Mouse (Mus musculus) brain, embryonic 14.5 days (tissue): ENCODE data around the gene Foxc2. TPM values are rescaled to one million over a fixed set of nuclear protein-coding genes. Genes with fewer than 3 reads are reported as not detected.

Source experiments
- DNase-seq: peaks from one replicate; pipeline ENCODE4 v3.0.0-alpha.2; 2011; ENCODE audit warnings: low read depth
- CTCF ChIP-seq: fragments of 200-500 bp; IDR thresholded peaks from 2 replicates; pipeline ENCODE4 v1.5.1; 2012; ENCODE audit warnings: inconsistent platforms, mild to moderate bottlenecking, moderate library complexity, borderline replicate concordance; ENCODE audit not compliant: insufficient read depth, insufficient read length; ENCODE audit errors: extremely low read depth
- POLR2A ChIP-seq: fragments of 200-500 bp; IDR thresholded peaks from 2 replicates; pipeline ENCODE4 v1.6.1; 2012; ENCODE audit warnings: mild to moderate bottlenecking, inconsistent platforms, borderline replicate concordance; ENCODE audit not compliant: poor library complexity, insufficient read depth, insufficient read length, severe bottlenecking; ENCODE audit errors: extremely low read depth
- polyA plus RNA-seq: library from polyadenylated mRNA; depleted of rRNA; stranded (reverse); fragments of >200 nt; gene quantifications from 2 replicates; pipeline ENCODE4 v1.2.3, GENCODE M21; 2012; rRNA removed

Gene Foxc2
- 1.4 and 3.5 TPM in 2 replicates for polyA plus RNA-seq

DNA sequence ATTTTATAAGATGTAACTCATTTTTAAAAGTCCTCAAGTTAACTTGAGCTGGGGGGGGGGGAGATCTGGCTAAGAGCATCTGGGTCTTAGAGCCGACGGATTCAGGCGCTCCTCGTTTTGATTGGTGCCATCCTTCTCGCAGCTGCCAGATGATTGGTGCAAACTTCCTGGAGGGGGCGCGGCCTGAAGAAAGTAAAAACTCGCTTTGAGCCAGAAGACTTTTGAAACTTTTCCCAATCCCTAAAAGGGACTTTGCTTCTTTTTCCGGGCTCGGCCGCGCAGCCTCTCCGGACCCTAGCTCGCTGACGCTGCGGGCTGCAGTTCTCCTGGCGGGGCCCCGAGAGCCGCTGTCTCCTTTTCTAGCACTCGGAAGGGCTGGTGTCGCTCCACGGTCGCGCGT, at the start of gene Foxc2:
Foxc2 (plus strand) TSS at position 224 of the 400 bp plus-strand sequence.
- TF ChIP-seq CTCF (no peak), POLR2A (no peak)
- peak; percentile 94 for DNase-seq

DNA sequence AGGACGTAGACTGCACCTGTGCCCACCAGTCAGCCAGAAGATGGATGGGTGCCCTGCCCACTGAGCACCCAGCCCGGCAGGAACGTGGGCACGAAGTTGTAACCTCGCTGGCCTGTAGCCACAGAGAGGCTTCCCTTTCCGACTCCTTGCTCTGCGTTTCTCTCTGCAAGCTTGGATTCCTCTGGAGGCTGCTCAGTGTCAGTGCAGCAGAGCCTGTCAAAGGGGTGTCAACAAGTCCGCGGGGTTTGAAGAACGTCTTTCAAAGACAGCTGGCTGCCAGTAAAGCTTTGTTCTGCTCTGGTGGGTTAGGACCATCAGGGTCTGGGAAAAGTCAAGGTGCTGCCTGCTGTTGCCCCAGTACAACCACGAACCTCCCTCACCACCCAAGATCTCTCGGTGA, 44.5 kb upstream of the Foxc2 start:
- peak; percentile 31; the same call in 1 of the 2 replicates for TF ChIP-seq CTCF
- TF ChIP-seq POLR2A: no peak
- no peak for DNase-seq

DNA sequence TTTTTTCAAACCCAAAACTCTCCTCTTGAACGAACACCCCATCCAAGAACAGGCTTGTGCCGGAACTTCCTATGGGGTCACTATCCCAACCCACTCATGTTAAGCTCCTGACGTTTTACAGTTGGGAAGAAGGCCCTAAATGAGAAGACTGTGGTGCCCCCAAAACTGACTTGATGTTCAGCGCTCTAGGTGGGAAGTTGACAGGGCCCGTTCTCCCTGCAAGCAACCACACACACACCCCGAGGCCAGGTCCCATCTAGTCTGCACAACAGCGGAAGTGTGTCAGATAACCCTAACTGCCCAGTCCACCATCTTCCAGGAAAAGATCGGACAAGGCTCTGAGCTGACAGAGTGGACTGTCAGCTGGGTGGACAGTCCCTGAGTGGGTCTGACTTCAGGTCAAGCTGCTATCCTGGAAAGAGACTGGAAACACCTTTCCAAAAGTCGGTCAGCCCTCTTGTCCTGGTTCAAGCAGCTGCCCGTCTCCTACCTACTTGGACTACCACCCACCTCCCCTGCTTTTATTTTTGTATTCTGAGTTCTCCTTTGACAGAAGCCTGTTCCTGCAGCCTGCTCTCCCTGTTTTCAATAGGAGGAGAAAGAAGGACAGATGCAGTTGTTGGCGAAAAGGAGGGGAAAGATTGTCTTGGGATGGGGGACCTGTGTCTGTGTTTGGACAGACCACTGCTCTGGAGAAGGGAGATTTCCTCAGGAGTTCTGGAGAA, 43.4 kb upstream of the Foxc2 start:
- DNase-seq: no peak
- no peak for TF ChIP-seq CTCF
- no peak for TF ChIP-seq POLR2A

DNA sequence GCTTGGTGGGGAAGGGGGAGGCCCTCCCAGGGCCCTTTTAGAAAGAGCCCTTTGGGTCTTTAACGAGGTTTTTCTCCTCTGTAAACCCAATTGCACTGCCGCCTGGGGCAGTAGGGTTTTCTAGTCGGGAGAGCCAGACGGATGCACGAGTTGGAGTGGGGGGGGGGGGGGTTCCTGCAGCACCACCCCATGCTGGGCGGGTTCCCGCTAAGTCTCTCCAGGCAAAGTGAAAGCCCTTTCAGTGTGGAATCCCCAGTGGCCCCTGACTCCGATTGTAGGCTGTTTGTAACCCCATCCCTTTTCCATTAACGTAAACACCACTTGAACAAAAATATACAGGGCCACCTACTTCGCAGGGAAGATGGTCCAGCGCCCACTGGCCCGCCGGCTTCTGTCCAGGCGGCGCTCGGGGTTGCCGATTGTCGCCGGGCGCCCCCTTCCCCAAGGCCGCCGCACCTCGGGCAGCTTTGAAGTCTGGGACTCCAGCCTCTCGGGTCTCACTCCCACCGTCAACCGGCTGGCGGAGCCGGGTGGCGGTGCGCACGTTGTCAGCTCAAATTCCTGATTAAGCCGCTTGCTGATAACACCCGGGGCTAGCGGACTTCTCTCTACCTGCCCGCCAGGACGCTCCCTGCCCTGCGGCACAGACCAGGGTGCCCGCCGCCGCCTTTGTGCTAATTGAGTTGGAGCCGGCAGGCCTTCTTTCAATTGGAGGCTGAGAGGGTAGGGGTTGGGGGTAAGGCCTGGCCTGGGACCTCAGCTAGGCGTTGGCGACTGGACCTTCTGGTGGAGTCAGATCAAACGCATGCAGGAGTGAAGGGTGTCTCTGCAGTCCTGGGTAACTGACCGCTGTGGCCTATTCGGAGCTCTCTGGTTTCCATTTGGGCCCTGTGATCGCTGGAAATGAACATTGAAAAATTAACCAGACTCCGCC, 42.5 kb upstream of the Foxc2 start:
- TF ChIP-seq POLR2A: no peak
- no peak for TF ChIP-seq CTCF
- no peak for DNase-seq

DNA sequence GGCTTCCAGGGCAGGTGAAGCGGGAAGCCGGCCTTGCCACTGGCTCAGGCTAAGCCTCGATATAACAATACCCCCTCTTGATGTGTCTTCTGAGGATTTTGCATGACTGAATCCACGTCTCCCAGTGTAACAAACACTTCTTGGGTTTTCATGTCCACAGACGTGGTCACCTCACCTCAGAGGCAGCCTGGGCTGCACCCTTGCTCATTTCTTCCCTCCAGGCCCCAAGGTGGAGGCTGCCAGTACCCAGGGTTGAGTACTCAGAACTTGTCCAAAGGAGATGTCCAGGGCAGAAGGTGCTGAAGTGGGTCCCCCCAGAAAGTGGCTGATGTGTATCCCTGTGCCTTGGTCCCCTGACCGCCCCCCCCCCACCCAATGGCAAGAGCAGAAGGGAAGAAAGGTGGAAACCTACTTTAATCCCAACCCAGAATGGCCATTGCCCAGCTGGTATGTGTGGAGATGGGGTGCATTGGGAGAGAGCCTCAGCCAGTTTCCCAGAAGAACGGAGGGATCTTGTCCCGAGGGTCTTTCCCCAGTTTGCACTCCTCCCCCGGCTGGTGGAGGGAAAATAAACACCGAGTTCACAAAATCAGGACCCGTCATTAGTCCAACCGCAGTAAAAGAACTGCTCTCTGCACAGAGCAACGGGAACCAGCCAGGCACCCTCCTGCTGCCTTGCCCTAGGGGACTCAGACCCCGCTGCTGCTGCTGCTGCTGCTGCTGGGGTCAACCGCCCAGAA, 41.7 kb upstream of the Foxc2 start:
- DNase-seq: no peak
- TF ChIP-seq POLR2A: no peak
- TF ChIP-seq CTCF: no peak

DNA sequence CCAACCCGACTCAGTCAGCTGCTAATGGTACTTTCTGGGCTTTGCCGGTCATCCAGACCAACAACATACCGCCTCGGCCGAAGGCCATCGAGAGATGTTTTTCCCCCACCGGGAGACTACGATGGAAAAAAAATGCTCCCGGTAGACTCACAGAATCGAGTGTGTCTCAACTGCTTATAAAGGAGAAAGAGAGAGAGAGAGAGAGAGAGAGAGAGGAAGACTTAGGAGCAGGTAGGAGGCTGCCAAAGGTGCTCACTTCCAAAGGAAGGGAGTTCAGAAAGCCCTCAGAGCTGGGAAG, 41.2 kb upstream of the Foxc2 start:
- DNase-seq: no peak
- TF ChIP-seq CTCF (no peak), POLR2A (no peak)

DNA sequence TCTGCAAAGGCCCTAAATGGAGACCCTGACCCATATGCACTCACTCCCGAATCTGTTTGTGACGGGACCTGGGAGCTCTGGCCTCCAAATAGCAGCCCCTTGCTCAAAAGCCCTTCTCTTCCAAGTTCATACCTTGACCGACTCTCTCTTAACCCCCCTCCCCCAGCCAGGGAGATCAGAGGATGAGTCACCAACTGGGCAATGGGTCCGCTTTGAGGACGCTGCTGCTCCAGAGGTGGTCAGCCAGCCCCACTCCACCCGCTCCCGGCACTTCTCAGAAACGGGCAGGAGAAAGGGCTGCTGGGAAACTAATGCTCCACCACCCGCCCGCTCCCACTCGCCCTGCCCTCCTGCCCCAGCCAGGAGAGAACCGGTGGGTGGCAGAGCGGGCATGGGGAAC, 40.0 kb upstream of the Foxc2 start:
- no peak for DNase-seq
- no peak for TF ChIP-seq CTCF
- TF ChIP-seq POLR2A: no peak

DNA sequence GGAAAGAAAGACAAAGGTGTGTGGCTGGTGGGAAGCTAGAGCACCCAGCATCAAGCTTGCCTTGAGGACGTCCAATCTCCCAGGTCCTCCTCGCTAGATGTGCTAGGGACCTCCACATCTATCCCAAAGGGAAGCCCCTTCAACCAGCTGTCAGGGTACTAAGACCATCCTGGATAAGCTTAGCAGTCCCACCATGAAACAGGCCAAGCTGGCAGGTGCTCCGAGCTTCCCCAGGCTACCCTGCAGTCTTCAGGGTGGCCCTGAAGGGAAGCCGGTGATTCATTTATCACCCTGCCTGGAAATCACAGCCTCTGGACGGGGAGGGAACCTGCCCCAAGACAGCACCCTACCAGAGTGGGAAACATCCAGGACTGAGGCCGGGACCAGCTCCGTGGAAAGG, 39.4 kb upstream of the Foxc2 start:
- no peak for TF ChIP-seq POLR2A
- no peak for TF ChIP-seq CTCF
- no peak for DNase-seq

DNA sequence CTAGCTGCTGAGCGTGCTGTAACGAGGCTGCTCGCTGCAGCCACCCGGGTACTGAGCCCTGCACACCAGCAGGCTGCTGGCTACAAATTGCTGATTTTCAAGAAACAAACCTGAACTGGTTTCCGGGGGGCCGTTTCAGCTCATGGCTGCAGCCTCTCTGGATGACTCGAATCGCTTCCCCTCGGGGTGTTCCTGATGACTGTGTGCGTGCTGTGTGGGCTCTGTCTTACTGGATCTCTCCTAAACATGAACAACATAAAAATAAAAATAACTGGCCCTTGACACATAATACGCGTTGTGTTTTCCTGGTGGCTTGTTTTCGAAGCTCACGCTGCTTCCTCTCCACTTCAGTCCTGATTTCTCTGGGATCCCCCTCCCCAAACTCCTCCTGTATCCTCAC, 37.2 kb upstream of the Foxc2 start:
- DNase-seq: no peak
- no peak for TF ChIP-seq CTCF
- TF ChIP-seq POLR2A: no peak

DNA sequence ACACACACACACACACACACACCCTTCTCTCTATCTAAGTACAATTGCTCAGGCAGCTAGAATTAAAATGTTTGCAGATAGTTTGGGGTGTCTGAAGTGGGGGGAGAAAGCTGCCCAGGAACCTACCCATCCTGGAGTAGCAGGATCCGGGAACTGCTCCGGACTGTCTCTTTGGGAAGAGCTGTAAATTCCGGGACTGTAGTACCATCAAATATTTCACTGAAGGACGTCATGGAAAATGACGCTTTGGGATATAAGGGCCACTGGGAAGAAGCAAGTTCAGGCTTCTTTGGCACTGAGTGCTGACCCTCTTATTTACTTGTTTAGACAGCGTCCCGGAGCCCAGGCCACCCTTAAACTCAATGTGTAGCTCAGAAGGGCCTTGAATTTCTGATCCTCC, 36.8 kb upstream of the Foxc2 start:
- TF ChIP-seq POLR2A (no peak), CTCF (no peak)
- no peak for DNase-seq

DNA sequence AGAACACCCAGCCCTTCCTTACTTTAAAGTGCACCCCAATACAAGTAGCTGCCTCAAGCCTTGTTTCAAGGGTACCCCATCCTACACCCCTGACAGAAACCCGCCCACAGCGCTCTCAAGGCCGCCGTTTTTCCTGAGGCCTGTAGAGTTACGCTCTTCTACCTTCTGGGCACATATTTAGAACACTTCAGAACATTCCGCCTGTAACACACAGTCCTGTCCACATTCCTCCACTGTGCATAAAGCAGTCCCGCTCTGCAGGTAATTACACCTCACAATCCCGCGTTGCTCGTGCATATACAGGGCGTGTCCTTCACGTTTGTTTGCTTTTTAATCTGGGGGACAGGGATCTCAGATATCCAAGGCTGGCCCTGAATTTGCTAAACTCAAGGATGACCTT, 36.0 kb upstream of the Foxc2 start:
- TF ChIP-seq POLR2A: no peak
- TF ChIP-seq CTCF: no peak
- DNase-seq: no peak

DNA sequence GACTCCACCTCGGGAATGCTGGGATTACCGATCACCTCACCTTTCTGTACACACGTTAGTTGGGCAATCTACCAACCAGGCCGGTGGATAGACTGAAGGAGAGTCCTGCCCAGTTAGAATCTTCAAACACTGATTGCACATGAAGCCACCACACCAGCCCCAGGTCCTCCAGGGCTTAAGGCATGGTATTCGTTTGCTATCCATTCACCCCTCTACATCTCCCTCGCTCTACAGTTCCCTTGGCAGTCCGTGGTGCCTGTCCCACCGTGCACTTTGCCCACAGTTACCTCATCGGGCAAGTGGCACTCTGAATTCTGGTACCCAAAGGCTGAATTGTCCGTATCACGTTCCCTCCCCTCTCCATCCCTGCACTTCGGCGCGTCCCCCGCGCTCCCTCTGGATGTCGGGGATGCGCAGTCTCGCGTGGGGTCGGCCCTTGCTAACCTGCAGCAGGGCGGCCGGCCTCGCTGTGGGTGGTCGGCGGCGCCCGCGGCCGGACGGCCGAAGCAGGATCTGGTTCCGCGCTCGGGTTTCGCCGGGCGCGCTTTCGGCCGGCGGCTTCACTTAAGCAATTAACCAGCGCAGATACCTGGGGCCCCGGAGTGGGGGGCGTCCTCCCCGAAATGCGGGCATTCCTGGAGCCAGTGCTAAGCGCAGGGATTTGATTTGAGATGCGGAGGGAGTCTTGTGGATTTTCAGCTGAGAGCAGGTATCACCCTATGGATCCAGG, 35.4 kb upstream of the Foxc2 start:
- DNase-seq: no peak
- no peak for TF ChIP-seq POLR2A
- no peak for TF ChIP-seq CTCF
